Mouse (Mus musculus) C2C12 (cell line): ENCODE results near the gene AI467606.

Experiments
- CEBPB ChIP-seq: IDR thresholded peaks from one replicate; pipeline ENCODE4 v1.6.1; 2011; ENCODE audit warnings: low read depth, mild to moderate bottlenecking, control low read depth, moderate library complexity
- CTCF ChIP-seq: IDR thresholded peaks from one replicate; pipeline ENCODE4 v1.5.1; 2011; ENCODE audit not compliant: control insufficient read depth, insufficient read depth, insufficient read length
- MAX ChIP-seq: IDR thresholded peaks from one replicate; pipeline ENCODE4 v1.6.1; 2011; ENCODE audit warnings: mild to moderate bottlenecking, control low read depth
- MYOD1 ChIP-seq: IDR thresholded peaks from one replicate; pipeline ENCODE4 v1.6.1; 2011; ENCODE audit warnings: low read depth; ENCODE audit not compliant: control insufficient read depth, insufficient read length

- TF ChIP-seq CTCF (no peak), MAX (no peak), CEBPB (no peak), MYOD1 (no peak)
Observed at GRCm38 (mm10) chr7:127084794-127085193, 6.4 kb upstream of the AI467606 start.
